Mouse (Mus musculus) heart, adult 10 weeks (tissue): ENCODE results near the gene Gm20929. TPM values are rescaled to one million over a fixed set of nuclear protein-coding genes. Genes with fewer than 3 reads are reported as not detected.

Source experiments
- polyA plus RNA-seq: library from polyadenylated mRNA; stranded (reverse); fragments of 350-450 nt; fragmentation: Illumina TruSeq; extraction: RNeasy Lipid Tissue Mini Kit (QIAGEN cat#74804); gene quantifications from one replicate; pipeline ENCODE4 v1.2.3, GENCODE M21; 2014; ENCODE audit warnings: low read depth, low replicate concordance

Gm20929 gene
- polyA plus RNA-seq: not detected

DNA sequence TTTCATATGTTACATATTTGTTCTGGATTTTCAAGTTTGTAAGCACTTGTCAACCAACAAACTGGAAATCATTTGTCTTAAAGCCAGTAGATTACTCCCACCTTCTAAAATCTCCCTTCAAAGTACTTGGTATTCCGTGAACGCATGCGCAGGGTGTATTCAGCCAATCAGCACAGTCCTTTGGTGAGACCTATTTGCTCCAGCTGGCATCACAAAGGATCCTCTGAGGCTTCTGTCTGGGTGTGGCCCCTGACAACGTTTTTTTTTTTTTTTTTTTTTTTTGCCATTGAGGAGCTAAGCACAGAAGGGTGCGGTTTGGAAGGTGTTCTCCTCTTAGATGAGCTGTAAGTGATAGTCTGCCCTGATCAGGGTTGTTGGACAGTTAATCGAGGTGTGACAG is at the start of gene Gm20929:
Gm20929 (plus strand) TSS at position 301 of the 400 bp plus-strand sequence.

